Mouse (Mus musculus) E14TG2a.4 (cell line): Measurements from ENCODE around the gene Padi4.

ENCODE experiments used
- H3K27me3 ChIP-seq: 2 replicates; pipeline ENCODE4 v1.6.1; 2014; ENCODE audit warnings: low read length, control low read depth; ENCODE audit not compliant: insufficient read depth
- H3K36me3 ChIP-seq: 2 replicates; pipeline ENCODE4 v1.6.1; 2014; ENCODE audit warnings: low read length, control low read depth; ENCODE audit not compliant: insufficient read depth
- H3K4me1 ChIP-seq: replicated peaks from 2 replicates; pipeline ENCODE4 v1.6.1; 2014; ENCODE audit warnings: low read depth, low read length, control low read depth
- H3K4me3 ChIP-seq: replicated peaks from 2 replicates; pipeline ENCODE4 v1.5.1; 2014; ENCODE audit warnings: mild to moderate bottlenecking, low read length
- H3K9me3 ChIP-seq: 2 replicates; pipeline ENCODE4 v1.6.1; 2014; ENCODE audit warnings: low read length, control low read depth
- CTCF ChIP-seq: conservative IDR thresholded peaks from 2 replicates; pipeline ENCODE4 v1.5.1; 2014; ENCODE audit warnings: low read length
- NANOG ChIP-seq: IDR thresholded peaks from 2 replicates; pipeline ENCODE4 v1.6.1; 2014; ENCODE audit warnings: borderline replicate concordance, low read length, mixed read lengths
- POU5F1 ChIP-seq: IDR thresholded peaks from 2 replicates; pipeline ENCODE4 v1.6.1; 2014; ENCODE audit warnings: low read length, borderline replicate concordance

The Padi4 gene

GRCm38 (mm10) chr4:140721968-140722490, 52.0 kb downstream of the Padi4 start:
- no peaks in the 10 kb centered on the region for H3K27me3 ChIP-seq
- peaks cover 70% of the 10 kb centered on the region for H3K4me1 ChIP-seq
- H3K36me3 ChIP-seq, result peaks cover 83% of the 10 kb centered on the region
- TF ChIP-seq POU5F1 (no peak), CTCF (no peak), NANOG (no peak)
- H3K9me3 ChIP-seq, result no peaks in the 10 kb centered on the region
- no peak overlapping the region for H3K4me3 ChIP-seq

GRCm38 (mm10) chr4:140720091-140720490, 53.9 kb downstream of the Padi4 start:
- Histone ChIP-seq H3K4me3 (no peak overlapping the region), H3K9me3 (no peaks in the 10 kb centered on the region), H3K27me3 (no peaks in the 10 kb centered on the region), H3K36me3 (peaks cover 93% of the 10 kb centered on the region), H3K4me1 (peaks cover 84% of the 10 kb centered on the region)
- TF ChIP-seq CTCF (no peak), NANOG (no peak), POU5F1 (no peak)

- Histone ChIP-seq H3K4me3 (no peak overlapping the region), H3K9me3 (no peaks in the 10 kb centered on the region), H3K27me3 (no peaks in the 10 kb centered on the region), H3K4me1 (peaks cover 91% of the 10 kb centered on the region), H3K36me3 (peaks cover 97% of the 10 kb centered on the region)
- TF ChIP-seq CTCF, result no peak
- TF ChIP-seq POU5F1, result no peak
- TF ChIP-seq NANOG, result no peak
Measured at GRCm38 (mm10) chr4:140718436-140718835, 55.6 kb downstream of the Padi4 start.

GRCm38 (mm10) chr4:140716994-140717393, 57.0 kb downstream of the Padi4 start:
- Histone ChIP-seq H3K9me3 (no peaks in the 10 kb centered on the region), H3K4me1 (peaks cover 91% of the 10 kb centered on the region), H3K36me3 (peaks cover 97% of the 10 kb centered on the region), H3K4me3 (no peak overlapping the region), H3K27me3 (no peaks in the 10 kb centered on the region)
- no peak for TF ChIP-seq POU5F1
- no peak for TF ChIP-seq CTCF
- TF ChIP-seq NANOG, result no peak

GRCm38 (mm10) chr4:140714586-140714985, 59.5 kb downstream of the Padi4 start:
- Histone ChIP-seq H3K9me3 (no peaks in the 10 kb centered on the region), H3K36me3 (peaks cover 97% of the 10 kb centered on the region), H3K4me1 (peaks cover 91% of the 10 kb centered on the region), H3K4me3 (no peak overlapping the region; the same call in 1 of the 2 replicates), H3K27me3 (no peaks in the 10 kb centered on the region)
- TF ChIP-seq CTCF, result no peak
- no peak for TF ChIP-seq POU5F1
- no peak for TF ChIP-seq NANOG

GRCm38 (mm10) chr4:140713480-140714365, 60.3 kb downstream of the Padi4 start:
- H3K36me3 ChIP-seq, result peaks cover 100% of the 10 kb centered on the region
- peaks cover 96% of the 10 kb centered on the region for H3K4me1 ChIP-seq
- no peak overlapping the region; the same call in 1 of the 2 replicates for H3K4me3 ChIP-seq
- TF ChIP-seq CTCF (peak; percentile 87), NANOG (no peak)
- no peaks in the 10 kb centered on the region for H3K9me3 ChIP-seq
- H3K27me3 ChIP-seq, result no peaks in the 10 kb centered on the region

- Histone ChIP-seq H3K27me3 (no peaks in the 10 kb centered on the region), H3K36me3 (peaks cover 99% of the 10 kb centered on the region), H3K9me3 (no peaks in the 10 kb centered on the region), H3K4me3 (no peak overlapping the region), H3K4me1 (peaks cover 95% of the 10 kb centered on the region)
- TF ChIP-seq POU5F1, result no peak
- TF ChIP-seq CTCF, result no peak
- no peak for TF ChIP-seq NANOG
Measured at GRCm38 (mm10) chr4:140711360-140711759, 62.7 kb downstream of the Padi4 start.

- Histone ChIP-seq H3K9me3 (no peaks in the 10 kb centered on the region), H3K4me1 (peaks cover 95% of the 10 kb centered on the region), H3K4me3 (no peak overlapping the region), H3K36me3 (peaks cover 98% of the 10 kb centered on the region), H3K27me3 (no peaks in the 10 kb centered on the region)
- no peak for TF ChIP-seq POU5F1
- no peak for TF ChIP-seq NANOG
- TF ChIP-seq CTCF, result no peak
Measured at GRCm38 (mm10) chr4:140710781-140711180, 63.3 kb downstream of the Padi4 start.
